Mouse (Mus musculus) limb, embryonic 11.5 days (tissue): ENCODE data around the gene Sort1. TPM values are rescaled to one million over a fixed set of nuclear protein-coding genes. Genes with fewer than 3 reads are reported as not detected.

Experiments used
- ATAC-seq: fragments of 200-750 bp; cut with Nextera tagmentation; 2 replicates; pipeline ENCODE4 v1.8.0; 2017; ENCODE audit warnings: low read depth; ENCODE audit not compliant: insufficient number of reproducible peaks, low FRiP score, low TSS enrichment
- DNase-seq: peaks from one replicate; pipeline ENCODE4 v3.0.0-alpha.2; 2015; ENCODE audit warnings: low spot score
- H3K27ac ChIP-seq: fragments of 300-500 bp; sonication (generic); replicated peaks from 2 replicates; pipeline ENCODE4 v1.5.1; 2014; ENCODE audit warnings: low read depth, mild to moderate bottlenecking, low read length
- H3K27me3 ChIP-seq: fragments of 300-500 bp; sonication (generic); 2 replicates; pipeline ENCODE4 v1.6.1; 2014; ENCODE audit warnings: mild to moderate bottlenecking, low read length, mixed read lengths; ENCODE audit not compliant: control insufficient read depth, insufficient read depth
- H3K36me3 ChIP-seq: fragments of 300-500 bp; sonication (generic); 2 replicates; pipeline ENCODE4 v1.6.1; 2014; ENCODE audit warnings: mild to moderate bottlenecking, low read length, moderate library complexity, mixed read lengths; ENCODE audit not compliant: control insufficient read depth, insufficient read depth
- H3K4me1 ChIP-seq: fragments of 300-500 bp; sonication (generic); 2 replicates; pipeline ENCODE4 v1.6.1; 2014; ENCODE audit warnings: low read length, mixed read lengths; ENCODE audit not compliant: control insufficient read depth, insufficient read depth
- H3K4me2 ChIP-seq: fragments of 300-500 bp; sonication (generic); 2 replicates; pipeline ENCODE4 v1.6.1; 2014; ENCODE audit warnings: low read depth, mild to moderate bottlenecking, moderate library complexity; ENCODE audit not compliant: severe bottlenecking
- H3K4me3 ChIP-seq: fragments of 300-500 bp; sonication (generic); 2 replicates; pipeline ENCODE4 v1.5.1; 2014; ENCODE audit warnings: low read depth, low read length
- H3K9ac ChIP-seq: fragments of 300-500 bp; sonication (generic); 2 replicates; pipeline ENCODE4 v1.6.1; 2014; ENCODE audit warnings: mild to moderate bottlenecking, low read length
- H3K9me3 ChIP-seq: fragments of 300-500 bp; sonication (generic); 2 replicates; pipeline ENCODE4 v1.6.1; 2016; ENCODE audit warnings: low read length; ENCODE audit not compliant: control insufficient read depth
- WGBS: fragments of 180-500 bp; shearing (Covaris S2); extraction: QIAGEN DNeasy Blood & Tissue Kit; methylation state at CpG from one replicate; pipeline ENCODE4 v1.1.7; 2014; 5-methylcytosine and 5-hydroxymethylcytosine counted together
- polyA plus RNA-seq: library from polyadenylated mRNA; unstranded; fragments of >200 nt; fragmentation: Nextera tagmentation; extraction: Ambion mirVana; gene quantifications from 2 replicates; pipeline ENCODE4 v1.2.1, GENCODE M21; 2014

Gene Sort1
- polyA plus RNA-seq, 1 experiment from 2014 or later, result 14.1 TPM

DNA sequence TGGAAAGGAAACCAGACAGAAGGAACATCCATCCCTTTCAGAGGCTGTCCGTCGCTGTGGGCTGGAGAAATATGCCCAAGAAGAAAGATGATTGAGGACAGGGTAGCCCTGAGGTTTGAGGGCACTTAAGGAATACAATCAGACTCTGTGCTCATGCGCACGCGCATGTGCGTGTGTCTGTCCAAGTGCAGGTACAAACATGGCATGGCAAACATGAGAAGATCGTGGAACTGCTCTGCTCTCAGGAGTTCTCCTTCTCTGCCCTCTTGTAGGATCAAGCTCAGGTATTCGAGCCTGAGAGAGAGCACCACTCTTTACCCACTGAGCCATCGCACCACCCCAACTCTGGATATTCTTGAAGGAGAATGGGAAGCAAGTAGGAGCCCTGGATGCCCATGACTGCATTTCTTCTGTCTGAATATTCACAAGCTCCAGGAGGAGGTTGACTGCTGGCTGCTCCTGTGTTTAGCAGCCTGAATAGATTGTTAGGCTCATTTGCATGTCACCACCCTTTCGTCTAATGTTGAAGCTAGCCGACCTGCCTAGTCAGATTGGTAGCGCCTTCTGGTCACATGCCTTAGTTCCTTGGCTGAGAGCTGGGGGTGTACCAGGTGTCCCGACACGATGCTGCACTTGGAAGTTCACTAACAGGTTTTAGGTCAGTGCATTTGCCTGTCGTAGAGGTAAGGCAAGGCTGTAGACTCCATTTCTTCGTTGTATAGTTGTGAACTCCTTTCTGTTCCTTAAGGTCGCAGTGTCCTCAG, 7.3 kb downstream of the Sort1 start:
- Histone ChIP-seq H3K4me1 (peaks cover 37% of the 10 kb centered on the region), H3K4me2 (no peak overlapping the region), H3K27me3 (no peaks in the 10 kb centered on the region), H3K27ac (no peak overlapping the region), H3K36me3 (no peaks in the 10 kb centered on the region), H3K9ac (no peak overlapping the region), H3K9me3 (no peaks in the 10 kb centered on the region), H3K4me3 (no peak overlapping the region)
- ATAC-seq (no peak), DNase-seq (no peak)
- WGBS, result 69% methylated on average over 17 of the region's 17 CpGs

DNA sequence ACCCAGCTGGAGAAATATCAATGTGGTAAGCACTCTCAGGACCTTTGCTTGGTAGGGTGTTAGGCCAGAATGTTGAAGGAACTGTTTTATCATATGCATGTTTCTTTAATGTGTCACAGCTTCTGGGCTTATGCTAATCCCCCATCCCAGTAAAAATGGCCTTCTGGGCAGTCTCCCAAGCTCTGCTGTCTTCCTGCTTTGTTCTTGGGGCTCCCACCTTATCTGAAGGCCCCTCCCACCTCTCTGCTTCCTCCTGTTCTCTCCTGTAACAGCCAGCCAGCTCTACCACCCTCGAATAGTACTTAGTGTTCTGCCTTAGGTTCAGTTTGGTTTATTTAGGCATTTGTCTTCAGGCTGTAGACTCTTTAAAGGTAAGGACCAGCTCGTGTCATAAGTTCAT, 10.5 kb downstream of the Sort1 start:
- WGBS, result 31% methylated on average over 2 of the region's 2 CpGs
- H3K9ac ChIP-seq, result no peak overlapping the region
- no peak for DNase-seq
- ATAC-seq, result no peak
- no peak overlapping the region for H3K27ac ChIP-seq
- peaks cover 26% of the 10 kb centered on the region for H3K4me1 ChIP-seq
- no peaks in the 10 kb centered on the region for H3K36me3 ChIP-seq
- H3K4me2 ChIP-seq, result peak overlapping the region; percentile 17; the same call in 1 of the 2 replicates
- no peaks in the 10 kb centered on the region for H3K9me3 ChIP-seq
- H3K4me3 ChIP-seq, result no peak overlapping the region
- no peaks in the 10 kb centered on the region for H3K27me3 ChIP-seq

DNA sequence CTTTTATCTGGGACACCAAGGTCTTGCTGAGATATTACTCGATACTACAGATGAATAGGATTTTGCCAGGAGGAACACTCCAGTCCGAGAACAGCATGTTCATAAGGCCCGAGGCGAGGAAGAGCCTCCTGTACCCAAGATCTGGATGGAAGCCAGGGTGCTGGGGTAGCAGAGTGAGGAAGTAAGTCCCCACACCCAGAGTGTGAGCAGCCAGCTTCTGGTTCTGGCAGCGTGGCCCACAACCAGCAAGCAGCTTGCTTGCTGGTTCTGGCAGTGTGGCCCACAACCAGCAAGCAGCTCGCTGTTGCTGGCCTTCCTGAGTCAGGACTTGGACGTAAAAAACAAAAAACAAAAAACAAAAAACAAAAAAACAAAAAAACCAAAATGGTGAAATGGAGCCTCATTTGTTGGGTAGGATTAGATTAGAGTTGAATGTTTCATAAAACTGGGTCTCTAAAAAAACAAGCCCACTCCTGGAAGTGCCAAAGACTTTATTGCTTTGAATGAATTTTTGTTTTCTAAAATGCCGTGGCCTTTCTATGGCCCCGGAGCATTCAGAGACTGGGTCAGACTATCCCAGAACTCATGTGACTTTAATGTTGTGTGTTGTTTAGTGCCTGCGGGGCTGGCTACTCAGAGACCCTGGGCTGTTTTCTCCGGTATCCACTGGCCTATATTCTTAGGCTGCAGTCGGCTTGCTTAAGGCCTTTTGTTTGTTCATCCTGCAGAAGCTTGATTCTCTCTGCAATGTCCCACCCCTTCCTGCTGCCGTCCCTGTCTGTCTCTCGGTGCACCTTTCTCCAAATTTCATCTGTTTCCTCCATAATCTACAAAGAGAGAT, 11.7 kb downstream of the Sort1 start:
- ATAC-seq, result no peak
- DNase-seq, result no peak
- H3K36me3 ChIP-seq, result no peaks in the 10 kb centered on the region
- H3K4me3 ChIP-seq, result no peak overlapping the region
- peaks cover 26% of the 10 kb centered on the region for H3K4me1 ChIP-seq
- H3K9me3 ChIP-seq, result no peaks in the 10 kb centered on the region
- peak overlapping the region; percentile 43 for H3K27ac ChIP-seq
- H3K27me3 ChIP-seq, result no peaks in the 10 kb centered on the region
- H3K9ac ChIP-seq, result no peak overlapping the region
- 56% methylated on average over 14 of the region's 14 CpGs for WGBS
- peak overlapping the region; percentile 29 for H3K4me2 ChIP-seq

DNA sequence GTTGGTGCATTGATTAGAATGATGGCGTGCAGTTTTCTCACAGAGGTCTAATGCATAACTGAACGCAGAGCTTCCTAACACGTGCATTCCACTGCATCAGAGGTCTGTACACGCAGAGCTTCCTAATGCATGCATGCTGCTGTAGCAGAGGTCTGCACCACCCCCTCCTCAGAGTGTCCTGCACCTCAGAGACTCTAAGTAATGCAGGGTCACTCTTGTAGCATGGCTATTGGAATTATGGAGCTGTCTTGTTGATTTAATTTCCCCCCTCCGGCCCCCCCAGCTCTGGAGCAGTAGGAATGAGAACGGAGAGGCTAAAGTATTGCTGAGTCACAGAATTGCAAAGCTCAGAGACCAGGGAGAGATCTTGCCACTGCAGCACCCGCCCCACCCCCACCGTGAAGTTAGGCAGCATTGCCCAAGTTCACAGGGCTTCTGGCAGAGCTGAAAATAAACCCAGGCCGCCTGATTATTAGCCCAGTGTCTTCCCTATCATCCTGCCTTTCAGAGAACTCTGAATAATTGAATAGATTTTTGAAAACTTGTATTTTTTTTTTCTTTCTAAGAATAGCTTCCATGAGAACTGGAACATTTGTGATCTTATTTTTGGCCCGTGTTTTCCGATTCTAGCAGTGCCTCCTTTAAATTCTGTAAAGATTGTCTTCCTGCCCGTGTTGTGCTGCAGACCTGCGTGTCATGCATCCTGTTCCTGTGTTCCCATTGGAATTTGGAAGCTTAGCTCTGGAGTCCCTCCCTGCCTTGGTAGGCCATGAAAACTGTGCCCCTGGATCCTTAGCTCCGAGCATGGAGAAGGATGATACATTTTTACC, 12.6 kb downstream of the Sort1 start:
- peak; percentile 39 for DNase-seq
- peaks cover 26% of the 10 kb centered on the region for H3K4me1 ChIP-seq
- WGBS, result 27% methylated on average over 14 of the region's 14 CpGs
- no peaks in the 10 kb centered on the region for H3K9me3 ChIP-seq
- peak overlapping the region; percentile 43 for H3K27ac ChIP-seq
- H3K4me2 ChIP-seq, result peak overlapping the region; percentile 29
- no peak overlapping the region for H3K9ac ChIP-seq
- no peaks in the 10 kb centered on the region for H3K36me3 ChIP-seq
- no peaks in the 10 kb centered on the region for H3K27me3 ChIP-seq
- ATAC-seq, result no peak
- H3K4me3 ChIP-seq, result no peak overlapping the region

DNA sequence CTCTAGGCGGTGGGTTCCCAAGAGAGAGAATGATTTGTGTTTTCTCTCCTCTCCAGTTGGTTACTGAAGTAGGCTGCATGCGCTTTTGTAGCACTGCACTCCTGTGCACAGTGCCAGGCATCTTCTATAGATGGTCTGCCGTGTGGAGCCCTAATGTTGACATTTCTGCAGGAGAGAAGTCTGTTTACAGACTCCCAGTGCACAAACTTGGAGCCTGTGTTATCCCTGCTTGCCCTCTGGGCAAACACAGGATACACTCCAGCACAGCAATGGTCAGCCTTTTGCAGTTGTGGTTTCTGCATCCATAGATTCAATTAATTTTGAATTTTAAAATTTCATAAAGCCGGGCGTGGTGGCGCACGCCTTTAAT, 13.2 kb downstream of the Sort1 start:
- no peak overlapping the region for H3K9ac ChIP-seq
- no peaks in the 10 kb centered on the region for H3K36me3 ChIP-seq
- H3K9me3 ChIP-seq, result no peaks in the 10 kb centered on the region
- no peak overlapping the region for H3K27ac ChIP-seq
- H3K4me2 ChIP-seq, result no peak overlapping the region
- H3K27me3 ChIP-seq, result no peaks in the 10 kb centered on the region
- no peak overlapping the region for H3K4me3 ChIP-seq
- WGBS, result 79% methylated on average over 7 of the region's 7 CpGs
- peaks cover 26% of the 10 kb centered on the region for H3K4me1 ChIP-seq
- DNase-seq, result no peak
- no peak for ATAC-seq

DNA sequence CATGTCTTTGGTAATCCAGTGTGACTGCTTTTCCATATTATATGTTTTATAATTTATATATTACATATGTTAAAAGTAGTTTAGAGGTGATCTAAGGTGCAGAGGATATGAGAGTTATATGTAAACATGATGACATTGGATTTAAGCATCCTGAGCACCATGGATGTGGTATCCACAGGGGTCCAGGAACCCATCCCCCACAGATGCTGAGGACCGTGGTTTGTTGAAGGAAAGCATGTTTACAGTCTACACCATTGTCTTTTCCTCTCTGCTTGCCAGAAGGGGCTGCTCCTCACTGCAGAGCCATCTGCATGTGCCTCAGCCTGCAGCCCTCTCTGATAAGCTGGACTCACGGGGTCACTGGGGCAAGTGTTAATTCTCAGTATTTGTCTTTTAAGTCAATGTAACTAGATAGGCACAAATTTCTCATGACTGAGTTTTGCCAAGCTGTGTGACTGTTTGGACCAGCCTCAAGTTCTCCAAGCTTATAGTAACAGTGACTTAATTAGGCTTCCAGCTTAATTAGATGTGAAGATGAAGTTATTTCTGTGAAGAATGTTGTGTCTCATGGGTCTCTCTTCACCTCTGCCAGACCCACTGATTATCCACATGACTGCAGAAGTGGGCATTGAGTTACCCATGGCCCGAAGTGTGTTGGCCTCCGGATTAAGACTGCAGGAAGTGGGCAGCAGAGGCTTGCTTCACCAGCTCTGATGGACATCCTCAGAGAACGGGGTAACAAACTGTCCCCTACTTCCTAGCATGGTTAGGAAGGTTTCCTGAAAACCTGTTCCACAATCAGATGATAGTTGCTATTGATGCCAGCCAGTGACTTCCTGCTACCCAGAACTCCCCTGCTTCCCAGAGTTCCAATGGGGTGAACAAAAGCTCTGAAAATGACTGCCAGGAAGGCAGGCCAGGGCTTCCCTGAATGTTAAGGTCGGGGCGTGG, 14.0 kb downstream of the Sort1 start:
- H3K27ac ChIP-seq, result no peak overlapping the region
- no peak for ATAC-seq
- 75% methylated on average over 7 of the region's 7 CpGs for WGBS
- H3K4me1 ChIP-seq, result peaks cover 26% of the 10 kb centered on the region
- H3K36me3 ChIP-seq, result no peaks in the 10 kb centered on the region
- no peak overlapping the region for H3K4me3 ChIP-seq
- no peak overlapping the region for H3K9ac ChIP-seq
- no peak for DNase-seq
- no peaks in the 10 kb centered on the region for H3K9me3 ChIP-seq
- no peak overlapping the region for H3K4me2 ChIP-seq
- H3K27me3 ChIP-seq, result no peaks in the 10 kb centered on the region

DNA sequence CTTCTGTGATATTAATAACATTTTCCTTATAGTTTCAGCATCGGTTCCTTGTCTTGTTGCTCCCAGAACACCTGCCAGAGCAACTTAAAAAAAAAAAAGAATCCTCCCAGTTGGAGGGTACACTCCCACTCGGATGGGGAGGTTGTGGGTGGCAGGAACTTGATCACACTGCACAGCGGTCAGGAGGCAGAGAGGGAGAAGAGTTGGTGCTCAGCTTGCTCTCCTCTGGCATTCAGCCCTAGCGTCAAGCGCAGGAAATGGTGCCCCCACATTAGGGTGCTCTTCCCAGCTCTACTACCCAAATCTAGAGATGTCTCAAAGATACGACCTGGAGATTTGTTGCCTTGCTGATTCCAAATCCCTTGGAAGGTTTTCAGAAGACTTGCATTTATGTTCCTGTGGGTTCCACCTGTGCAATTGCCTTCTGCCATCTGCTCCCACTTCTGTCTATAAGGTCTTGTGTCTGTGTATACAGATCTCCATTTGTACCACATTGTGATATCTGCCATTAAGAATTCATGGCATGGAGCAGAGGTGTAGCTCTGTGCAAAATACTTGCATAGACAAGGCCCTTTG, 16.7 kb downstream of the Sort1 start:
- DNase-seq, result no peak
- Histone ChIP-seq H3K27me3 (no peaks in the 10 kb centered on the region), H3K4me2 (no peak overlapping the region), H3K36me3 (no peaks in the 10 kb centered on the region), H3K4me3 (no peak overlapping the region), H3K9me3 (no peaks in the 10 kb centered on the region), H3K27ac (no peak overlapping the region), H3K9ac (no peak overlapping the region), H3K4me1 (peaks cover 14% of the 10 kb centered on the region)
- WGBS, result 86% methylated on average over 6 of the region's 6 CpGs
- no peak for ATAC-seq
